ENCODE assay signal across 25 mouse cellular contexts in the genomic region with DNA sequence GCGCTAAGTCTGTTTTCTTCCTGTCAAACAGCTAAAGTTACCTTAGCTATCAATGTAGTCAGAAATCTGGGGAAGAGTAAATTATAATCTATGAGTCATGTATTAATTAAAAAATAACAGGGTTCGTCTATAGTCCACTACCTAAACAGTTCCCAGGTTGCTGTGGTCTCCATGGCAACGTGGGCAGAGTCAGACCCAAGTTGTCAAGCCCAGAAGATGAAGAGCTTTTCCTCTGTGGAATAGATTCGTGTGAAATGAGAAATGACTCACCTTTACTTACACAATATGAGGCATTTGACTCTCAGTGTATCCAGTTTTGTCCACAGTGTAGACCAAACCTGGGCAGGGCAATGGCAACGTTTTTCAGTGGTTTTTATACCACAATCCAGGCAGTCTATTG.
DNase-seq lines count a peak whose midpoint lies in the region; ATAC-seq and TF ChIP-seq lines count a peak whose summit lies in the region.
"Had no signal": no experiment of that assay in that cellular context is flagged by ENCODE, and none has a peak within 500 bp of the region (broad histone marks: within the 10 kb centered on the region; RNA-seq: fewer than 3 reads in every experiment).

No protein-coding gene starts in this region.

- no peak overlapping the region for H3K4me3 ChIP-seq in hindbrain, embryonic 15.5 days
- no peak overlapping the region for H3K4me3 ChIP-seq in hindbrain, embryonic 13.5 days
- no peak overlapping the region for H3K4me3 ChIP-seq in layer of hippocampus, adult 2 months
- H3K4me3 ChIP-seq: embryonic facial prominence, embryonic 12.5 days; erythroblast, embryonic 14.5 days; forebrain, embryonic 13.5 days; heart, embryonic 13.5 days; limb, embryonic 10.5 days; myocyte had no signal

- TF ChIP-seq CTCF in layer of hippocampus, adult 2 months (conservative IDR thresholded peaks at IDR 0.05), result no peak

- 50% methylated on average over 5 of the region's 5 CpGs for WGBS in hindbrain, embryonic 15.5 days
- WGBS in hindbrain, embryonic 13.5 days, result 50% methylated on average over 5 of the region's 5 CpGs

- no peak overlapping the region for H3K4me2 ChIP-seq in hindbrain, embryonic 15.5 days
- no peak overlapping the region for H3K4me2 ChIP-seq in hindbrain, embryonic 13.5 days
- H3K4me2 ChIP-seq: embryonic facial prominence, embryonic 12.5 days; forebrain, embryonic 13.5 days; heart, embryonic 13.5 days had no signal

- ATAC-seq in hindbrain, embryonic 15.5 days (ENCODE audit: low FRiP score, low read depth), result 0 out of 2 replicates have a peak, but pooled peaks have one; percentile 25
- ATAC-seq in hindbrain, embryonic 13.5 days (ENCODE audit: low FRiP score), result no peak
- ATAC-seq: inflammation-experienced regulatory T-cells, adult 6 months had no signal

- H3K4me1 ChIP-seq in hindbrain, embryonic 15.5 days (replicated peaks), result peaks cover 5% of the 10 kb centered on the region; the same call in 1 of the 2 replicates
- peaks cover 8% of the 10 kb centered on the region for H3K4me1 ChIP-seq in hindbrain, embryonic 13.5 days (replicated peaks)
- H3K4me1 ChIP-seq: embryonic facial prominence, embryonic 12.5 days had no signal

- no peak overlapping the region for H3K27ac ChIP-seq in hindbrain, embryonic 15.5 days (replicated peaks)
- H3K27ac ChIP-seq in hindbrain, embryonic 13.5 days, result no peak overlapping the region
- H3K27ac ChIP-seq in layer of hippocampus, adult 2 months, result peak overlapping the region; percentile 74
- H3K27ac ChIP-seq: embryonic facial prominence, embryonic 12.5 days; forebrain, embryonic 13.5 days; heart, embryonic 13.5 days; limb, embryonic 10.5 days had no signal

- no peak overlapping the region for H3K9ac ChIP-seq in hindbrain, embryonic 15.5 days
- H3K9ac ChIP-seq in hindbrain, embryonic 13.5 days, result no peak overlapping the region
- H3K9ac ChIP-seq: embryonic facial prominence, embryonic 12.5 days; forebrain, embryonic 13.5 days; heart, embryonic 13.5 days had no signal

- intact Hi-C loops in left cerebral cortex, postnatal 14 days (cut with DNase I), result no loop called here

- H3K27me3 ChIP-seq in hindbrain, embryonic 15.5 days, result no peaks in the 10 kb centered on the region
- no peaks in the 10 kb centered on the region for H3K27me3 ChIP-seq in hindbrain, embryonic 13.5 days
- H3K27me3 ChIP-seq: embryonic facial prominence, embryonic 12.5 days; forebrain, embryonic 13.5 days; heart, embryonic 13.5 days had no signal

- no peaks in the 10 kb centered on the region for H3K9me3 ChIP-seq in hindbrain, embryonic 15.5 days
- H3K9me3 ChIP-seq in hindbrain, embryonic 13.5 days, result no peaks in the 10 kb centered on the region
- H3K9me3 ChIP-seq: embryonic facial prominence, embryonic 12.5 days; forebrain, embryonic 13.5 days; heart, embryonic 13.5 days; limb, embryonic 10.5 days had no signal

- no peak for DNase-seq in layer of hippocampus, adult 2 months (ENCODE audit: low spot score in 2 of 2)
- no peak for DNase-seq in layer of hippocampus, adult 9-11 months
- peak; percentile 25 for DNase-seq in NIH3T3 (ENCODE audit: low read depth)
- peak; percentile 28 for DNase-seq in mesoderm, embryonic 11.5 days (ENCODE audit: low read depth, low spot score)
- no peak for DNase-seq in left cerebral cortex, postnatal 14 days (ENCODE audit: low spot score in 2 of 2)
- DNase-seq: B cell, adult 2 months; cerebellum, adult 9-11 months; gastrocnemius, postnatal 10 days; heart, adult 18-20 months; heart, postnatal 36 days; kidney, adult 9 months; lung, adult 18-20 months; lung, postnatal 36 days; right cerebral cortex, postnatal 14 days; spleen, adult 18-20 months; thymus, adult 18-20 months had no signal

- H3K36me3 ChIP-seq in hindbrain, embryonic 15.5 days, result no peaks in the 10 kb centered on the region
- no peaks in the 10 kb centered on the region for H3K36me3 ChIP-seq in hindbrain, embryonic 13.5 days
- H3K36me3 ChIP-seq: embryonic facial prominence, embryonic 12.5 days; heart, embryonic 13.5 days; limb, embryonic 10.5 days had no signal

Comparison
In these comparisons a context has a peak if more than half of its experiments do, and no peak if none do; other contexts are left out.
1. DNase-seq: peak in NIH3T3 (single experiment) and mesoderm, embryonic 11.5 days (single experiment); none in layer of hippocampus, adult 2 months (0 of 2), layer of hippocampus, adult 9-11 months (single experiment) and left cerebral cortex, postnatal 14 days (0 of 2).